Mouse (Mus musculus) neural tube, embryonic 11.5 days (tissue): ENCODE data around the gene Bpi. TPM values are rescaled to one million over a fixed set of nuclear protein-coding genes. Genes with fewer than 3 reads are reported as not detected.

Experiments used
- ATAC-seq: fragments of 200-750 bp; cut with Nextera tagmentation; 2 replicates; pipeline ENCODE4 v1.8.0; 2017; ENCODE audit warnings: moderate number of reproducible peaks, mild to moderate bottlenecking, moderate TSS enrichment, moderate library complexity; ENCODE audit not compliant: insufficient read depth, low FRiP score, low TSS enrichment
- DNase-seq: peaks from one replicate; pipeline ENCODE4 v3.0.0-alpha.2; 2015; ENCODE audit warnings: low spot score
- H3K27ac ChIP-seq: fragments of 300-500 bp; sonication (generic); 2 replicates; pipeline ENCODE4 v1.5.1; 2014; ENCODE audit warnings: low read depth, mild to moderate bottlenecking, low read length
- H3K27me3 ChIP-seq: fragments of 300-500 bp; sonication (generic); 2 replicates; pipeline ENCODE4 v1.6.1; 2014; ENCODE audit warnings: mild to moderate bottlenecking, low read length, mixed read lengths; ENCODE audit not compliant: control insufficient read depth, insufficient read depth
- H3K36me3 ChIP-seq: fragments of 300-500 bp; sonication (generic); 2 replicates; pipeline ENCODE4 v1.6.1; 2014; ENCODE audit warnings: mild to moderate bottlenecking, low read length, moderate library complexity, mixed read lengths; ENCODE audit not compliant: control insufficient read depth, insufficient read depth
- H3K4me1 ChIP-seq: fragments of 300-500 bp; sonication (generic); 2 replicates; pipeline ENCODE4 v1.6.1; 2014; ENCODE audit warnings: low read length, mixed read lengths; ENCODE audit not compliant: control insufficient read depth, insufficient read depth
- H3K4me2 ChIP-seq: fragments of 300-500 bp; sonication (generic); 2 replicates; pipeline ENCODE4 v1.6.1; 2014; ENCODE audit warnings: low read depth, mild to moderate bottlenecking, moderate library complexity
- H3K4me3 ChIP-seq: fragments of 300-500 bp; sonication (generic); 2 replicates; pipeline ENCODE4 v1.5.1; 2014; ENCODE audit warnings: low read depth, low read length
- H3K9ac ChIP-seq: fragments of 300-500 bp; sonication (generic); 2 replicates; pipeline ENCODE4 v1.6.1; 2014; ENCODE audit warnings: mild to moderate bottlenecking, low read length
- H3K9me3 ChIP-seq: fragments of 300-500 bp; sonication (generic); 2 replicates; pipeline ENCODE4 v1.6.1; 2016; ENCODE audit warnings: low read length; ENCODE audit not compliant: control insufficient read depth
- WGBS: fragments of 180-500 bp; shearing (Covaris S2); extraction: QIAGEN DNeasy Blood & Tissue Kit; methylation state at CpG from one replicate; pipeline ENCODE4 v1.1.7; 2014; 5-methylcytosine and 5-hydroxymethylcytosine counted together
- polyA plus RNA-seq: library from polyadenylated mRNA; unstranded; fragments of >200 nt; fragmentation: Nextera tagmentation; extraction: Ambion mirVana; gene quantifications from 2 replicates; pipeline ENCODE4 v1.2.1, GENCODE M21; 2014

The Bpi gene
- not detected in 2 replicates for polyA plus RNA-seq

DNA sequence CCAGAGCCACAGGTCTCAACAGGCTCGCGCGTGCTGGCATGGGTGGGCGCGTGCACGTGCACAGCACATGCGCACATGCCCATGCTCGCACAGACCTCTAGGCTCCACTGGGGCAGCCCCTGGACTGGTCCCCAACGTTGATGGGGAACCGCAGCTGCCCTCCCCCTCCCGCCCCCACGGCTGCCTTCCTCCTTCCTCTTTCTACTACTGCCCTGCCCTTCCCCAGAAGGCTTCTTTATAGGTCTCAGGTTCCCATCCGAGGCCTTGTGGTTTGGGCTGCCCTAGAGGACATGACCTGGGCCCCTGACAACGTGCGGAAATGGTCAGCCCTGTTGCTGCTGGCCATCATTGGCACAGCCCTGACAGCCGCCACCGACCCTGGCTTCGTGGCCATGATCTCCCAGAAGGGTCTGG lies at the start of gene Bpi:
TSS of gene Bpi (plus strand) at position 90 of the 414 bp plus-strand sequence.
- no peaks in the 10 kb centered on the region for H3K9me3 ChIP-seq
- H3K4me3 ChIP-seq = no peak within 1 kb of the TSS
- ATAC-seq (no peak), DNase-seq (no peak)
- no peak within 1 kb of the TSS for H3K9ac ChIP-seq
- no peak within 1 kb of the TSS for H3K27ac ChIP-seq
- no peaks in the 10 kb centered on the region for H3K36me3 ChIP-seq
- H3K4me1 ChIP-seq = no peaks in the 10 kb centered on the region
- 64% methylated on average over 18 of the region's 18 CpGs for WGBS
- H3K27me3 ChIP-seq = no peaks in the 10 kb centered on the region
- H3K4me2 ChIP-seq = no peak within 1 kb of the TSS

DNA sequence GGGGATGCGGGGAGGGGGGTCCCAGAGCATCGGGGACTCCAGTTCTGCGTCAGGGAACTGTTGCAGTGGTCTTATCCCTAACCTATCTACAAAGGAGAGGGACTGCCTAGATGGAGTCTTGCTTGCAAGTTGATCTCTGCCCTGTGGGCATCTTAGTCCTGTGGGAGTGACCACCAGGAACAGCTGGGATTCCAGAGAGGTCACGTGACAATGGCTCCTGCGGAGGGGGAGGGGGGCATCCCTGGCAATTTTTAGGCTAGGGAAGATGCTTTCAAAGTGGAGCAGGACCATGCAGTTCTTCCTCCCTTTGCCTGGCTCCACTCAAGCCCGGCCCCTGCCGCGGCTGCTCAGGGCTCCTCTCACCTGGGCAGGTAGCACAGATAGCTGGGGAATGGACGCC lies 48.1 kb upstream of the Bpi start:
- no peaks in the 10 kb centered on the region for H3K4me1 ChIP-seq
- H3K9ac ChIP-seq = no peak overlapping the region
- H3K4me2 ChIP-seq = no peak overlapping the region
- H3K9me3 ChIP-seq = no peaks in the 10 kb centered on the region
- ATAC-seq (no peak), DNase-seq (no peak)
- H3K27me3 ChIP-seq = no peaks in the 10 kb centered on the region
- H3K4me3 ChIP-seq = no peak overlapping the region
- no peak overlapping the region for H3K27ac ChIP-seq
- 70% methylated on average over 9 of the region's 9 CpGs for WGBS
- no peaks in the 10 kb centered on the region for H3K36me3 ChIP-seq

DNA sequence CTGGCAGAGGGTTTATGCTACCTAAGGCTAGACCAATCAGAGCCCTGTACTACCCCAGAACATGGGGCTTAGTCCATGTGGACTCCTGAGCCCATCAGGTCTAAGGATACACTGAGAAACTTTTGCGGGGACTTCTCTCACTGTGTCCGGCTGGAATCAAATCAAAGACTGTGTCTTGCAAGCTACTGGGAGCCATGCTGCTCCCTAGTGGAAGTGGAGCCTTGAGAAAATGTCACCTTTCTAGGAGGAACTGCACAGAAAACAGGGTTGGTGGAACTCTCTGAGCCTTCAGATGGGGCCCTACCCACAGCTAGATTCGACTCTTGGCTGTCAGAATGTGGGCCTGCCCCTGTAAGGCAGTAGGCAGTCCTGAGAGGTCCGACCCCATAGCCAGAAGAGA lies 47.4 kb upstream of the Bpi start:
- Histone ChIP-seq H3K27me3 (no peaks in the 10 kb centered on the region), H3K4me1 (no peaks in the 10 kb centered on the region), H3K27ac (no peak overlapping the region), H3K9me3 (no peaks in the 10 kb centered on the region), H3K4me2 (no peak overlapping the region), H3K9ac (no peak overlapping the region), H3K4me3 (no peak overlapping the region), H3K36me3 (no peaks in the 10 kb centered on the region)
- WGBS = 57% methylated on average over 4 of the region's 4 CpGs
- ATAC-seq (no peak), DNase-seq (no peak)

DNA sequence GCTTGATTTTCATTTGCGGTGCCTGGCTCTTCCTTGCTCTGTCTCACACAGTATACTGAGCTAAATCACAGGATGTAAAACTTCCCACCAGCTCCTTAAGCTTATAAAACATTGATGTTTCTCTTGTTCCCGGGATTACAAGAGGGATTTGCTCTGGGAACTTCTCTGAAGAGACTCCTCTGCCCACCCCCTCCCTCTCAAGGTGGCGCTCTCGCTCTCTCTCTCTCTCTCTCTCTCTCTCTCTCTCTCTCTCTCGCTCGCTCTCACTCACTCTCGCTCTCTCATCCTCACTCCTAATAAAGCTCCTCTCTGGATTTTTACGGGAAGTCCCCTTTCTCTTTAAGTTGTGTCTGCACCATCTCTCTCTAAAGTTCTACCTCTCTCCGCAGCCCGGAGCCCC lies 46.9 kb upstream of the Bpi start:
- no peak overlapping the region for H3K4me3 ChIP-seq
- no peaks in the 10 kb centered on the region for H3K36me3 ChIP-seq
- no peak overlapping the region for H3K27ac ChIP-seq
- no peak overlapping the region for H3K4me2 ChIP-seq
- ATAC-seq = no peak
- no peak overlapping the region for H3K9ac ChIP-seq
- H3K27me3 ChIP-seq = no peaks in the 10 kb centered on the region
- no peaks in the 10 kb centered on the region for H3K9me3 ChIP-seq
- H3K4me1 ChIP-seq = no peaks in the 10 kb centered on the region
- WGBS = 38% methylated on average over 10 of the region's 10 CpGs
- DNase-seq = no peak

DNA sequence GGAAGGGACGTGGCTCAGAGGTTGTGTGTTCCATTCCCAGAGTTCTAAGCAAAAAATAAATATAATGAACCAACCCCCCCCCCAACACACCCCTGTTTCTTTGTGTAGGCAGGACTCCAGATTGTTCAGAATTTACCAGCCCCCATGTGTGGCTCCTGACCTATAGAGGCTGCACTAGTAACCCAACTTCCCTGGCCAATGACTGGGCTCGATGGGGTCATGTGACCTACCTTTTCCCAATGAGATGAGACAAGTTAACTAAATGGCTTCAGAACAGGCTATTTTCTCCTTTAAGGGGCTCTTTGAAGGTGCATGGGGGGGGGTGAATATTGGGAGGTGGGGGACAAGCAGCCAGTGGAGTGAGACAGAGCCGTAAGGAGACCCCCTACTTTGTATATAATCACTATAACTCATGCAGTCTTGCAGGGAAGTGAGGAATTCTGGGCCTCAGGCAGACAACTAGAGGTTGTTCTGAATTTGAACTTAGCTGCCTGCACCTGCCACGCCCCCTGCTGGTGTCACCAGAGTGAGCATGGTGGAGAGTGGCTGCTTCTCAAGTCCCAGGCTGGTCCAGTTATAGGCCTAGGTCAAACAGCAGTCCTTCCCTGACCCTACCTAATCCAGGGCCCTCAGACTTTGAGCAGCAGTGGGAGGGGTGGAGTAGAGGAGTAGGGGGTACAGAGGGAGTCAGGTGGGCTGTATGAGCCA lies 46.0 kb upstream of the Bpi start:
- no peaks in the 10 kb centered on the region for H3K27me3 ChIP-seq
- DNase-seq = no peak
- no peaks in the 10 kb centered on the region for H3K4me1 ChIP-seq
- H3K27ac ChIP-seq = no peak overlapping the region
- WGBS = 65% methylated on average over 4 of the region's 4 CpGs
- no peaks in the 10 kb centered on the region for H3K9me3 ChIP-seq
- H3K9ac ChIP-seq = no peak overlapping the region
- no peak overlapping the region for H3K4me2 ChIP-seq
- no peak for ATAC-seq
- no peak overlapping the region for H3K4me3 ChIP-seq
- no peaks in the 10 kb centered on the region for H3K36me3 ChIP-seq

DNA sequence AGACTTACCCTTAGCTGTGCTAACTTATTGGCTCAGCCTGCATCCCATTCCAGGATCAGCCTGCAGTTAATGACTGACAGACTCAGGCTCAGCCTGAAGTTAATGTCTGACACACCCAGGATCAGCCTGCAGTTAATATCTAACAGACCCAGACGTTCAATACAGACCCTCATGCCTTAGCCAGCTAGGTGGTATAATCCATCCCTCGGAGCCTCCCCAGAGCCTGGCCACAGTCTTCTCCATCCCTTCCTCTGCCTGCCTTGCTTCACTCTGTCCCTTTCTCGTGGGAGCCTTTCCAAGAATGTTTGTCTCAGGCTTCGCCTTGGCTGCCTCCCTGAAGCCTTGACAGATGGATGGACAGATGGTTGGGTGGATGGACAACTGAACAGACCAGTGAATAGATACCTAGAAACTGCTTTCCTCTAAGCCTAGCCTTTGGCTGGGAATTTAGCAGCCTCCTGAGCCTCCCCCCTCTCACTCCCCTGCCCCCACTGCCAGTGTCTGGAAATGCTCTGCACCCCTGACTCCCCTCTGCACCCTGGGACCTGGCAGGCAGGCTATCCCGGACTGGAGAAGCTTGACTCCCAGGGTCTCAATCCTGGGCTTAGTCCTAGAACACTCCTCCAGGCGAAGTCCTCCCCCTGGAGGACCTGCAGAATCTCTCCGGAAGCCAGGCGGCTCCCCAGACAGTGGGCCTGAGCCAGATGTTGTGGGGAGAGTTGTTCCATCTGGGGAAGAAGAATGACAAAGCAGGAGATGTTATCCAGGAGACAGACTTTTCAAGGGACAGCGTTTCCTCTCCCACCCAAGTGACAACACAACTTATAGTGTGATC lies 42.4 kb upstream of the Bpi start:
- no peak overlapping the region for H3K27ac ChIP-seq
- DNase-seq (no peak), ATAC-seq (no peak)
- no peak overlapping the region for H3K4me3 ChIP-seq
- H3K4me1 ChIP-seq = no peaks in the 10 kb centered on the region
- no peaks in the 10 kb centered on the region for H3K9me3 ChIP-seq
- no peak overlapping the region for H3K4me2 ChIP-seq
- no peaks in the 10 kb centered on the region for H3K27me3 ChIP-seq
- WGBS = 57% methylated on average over 9 of the region's 9 CpGs
- no peaks in the 10 kb centered on the region for H3K36me3 ChIP-seq
- no peak overlapping the region for H3K9ac ChIP-seq

DNA sequence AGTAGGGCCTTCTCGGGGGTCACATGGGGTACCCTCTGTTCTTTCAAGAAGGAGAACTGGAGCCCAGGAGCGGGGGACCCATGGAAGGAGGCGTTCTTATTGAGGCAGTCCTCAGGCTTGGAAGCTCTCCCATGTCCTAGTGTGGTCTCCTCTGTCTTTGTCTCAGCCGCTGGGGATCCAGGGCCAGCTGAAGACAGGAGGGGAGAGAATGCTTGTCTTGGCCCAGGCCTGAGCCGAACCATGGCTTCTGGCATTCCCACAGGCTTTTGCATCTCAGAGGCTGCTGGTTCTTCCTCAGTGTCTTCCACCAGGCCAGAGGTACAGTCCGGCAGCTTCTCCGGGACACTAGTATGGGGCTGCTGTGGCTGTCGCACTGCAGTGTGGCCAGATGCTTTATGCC lies 41.4 kb upstream of the Bpi start:
- Histone ChIP-seq H3K27ac (no peak overlapping the region), H3K27me3 (no peaks in the 10 kb centered on the region), H3K4me2 (no peak overlapping the region), H3K4me1 (no peaks in the 10 kb centered on the region), H3K4me3 (no peak overlapping the region), H3K36me3 (no peaks in the 10 kb centered on the region), H3K9me3 (no peaks in the 10 kb centered on the region), H3K9ac (no peak overlapping the region)
- ATAC-seq (no peak), DNase-seq (no peak)
- WGBS = 93% methylated on average over 8 of the region's 8 CpGs

DNA sequence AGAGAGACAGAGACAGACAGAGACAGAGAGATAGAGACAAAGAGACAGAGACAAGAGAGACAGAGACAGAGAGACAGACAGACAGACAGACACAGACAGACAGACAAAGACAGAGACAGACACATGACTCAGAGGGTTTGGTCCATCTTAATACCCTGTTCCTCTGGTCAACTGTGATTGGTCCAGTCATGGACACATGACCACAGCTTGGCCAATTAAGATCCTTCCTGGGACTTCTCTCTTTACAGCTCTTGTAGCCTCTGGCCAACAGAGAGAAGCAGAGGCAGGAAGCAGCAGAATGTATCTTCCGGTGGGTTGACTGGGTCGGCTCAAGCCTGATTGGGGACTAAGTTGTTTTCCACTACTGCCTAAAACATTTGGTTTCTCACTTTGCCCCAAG lies 38.3 kb upstream of the Bpi start:
- Histone ChIP-seq H3K9ac (no peak overlapping the region), H3K9me3 (no peaks in the 10 kb centered on the region), H3K4me3 (no peak overlapping the region), H3K36me3 (no peaks in the 10 kb centered on the region), H3K4me1 (no peaks in the 10 kb centered on the region), H3K4me2 (no peak overlapping the region), H3K27ac (no peak overlapping the region), H3K27me3 (no peaks in the 10 kb centered on the region)
- DNase-seq (no peak), ATAC-seq (no peak)
- 93% methylated on average over 2 of the region's 2 CpGs for WGBS
